Mouse (Mus musculus): Measurements from ENCODE around the gene Prss48. TPM values are rescaled to one million over a fixed set of nuclear protein-coding genes. Genes with fewer than 3 reads are reported as not detected.
A peak's percentile ranks its signal among the peaks of the same experiment; 100 is the strongest.
"Not testable (repeated sequence)": the region's sequence is repeated elsewhere in the genome, so short reads cannot be mapped to it uniquely, and the experiment has no call there.

Gene Prss48
- polyA plus RNA-seq, 1 experiment: not detected

DNA sequence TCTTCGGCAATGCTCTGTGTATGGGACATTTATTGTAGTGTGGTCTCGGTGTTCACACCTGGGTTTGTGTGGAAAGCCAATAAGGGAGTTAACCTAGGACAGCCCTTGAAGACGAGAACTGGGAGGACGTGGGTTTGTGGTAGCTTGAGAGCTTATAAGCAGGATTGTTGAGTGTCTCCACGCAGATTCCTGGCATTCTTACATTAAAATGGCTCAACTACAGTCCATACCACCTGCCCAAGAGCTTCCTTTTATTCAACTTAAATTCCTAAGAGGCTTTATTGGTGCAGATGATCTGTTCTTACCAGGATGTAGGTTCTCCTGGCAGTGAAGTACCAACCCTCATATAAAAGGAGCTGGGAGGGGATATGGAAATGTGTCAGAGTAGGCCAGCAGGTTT, 649 bp upstream of the Prss48 start:
- DNase-seq (ENCODE audit: low spot score): no peak

DNA sequence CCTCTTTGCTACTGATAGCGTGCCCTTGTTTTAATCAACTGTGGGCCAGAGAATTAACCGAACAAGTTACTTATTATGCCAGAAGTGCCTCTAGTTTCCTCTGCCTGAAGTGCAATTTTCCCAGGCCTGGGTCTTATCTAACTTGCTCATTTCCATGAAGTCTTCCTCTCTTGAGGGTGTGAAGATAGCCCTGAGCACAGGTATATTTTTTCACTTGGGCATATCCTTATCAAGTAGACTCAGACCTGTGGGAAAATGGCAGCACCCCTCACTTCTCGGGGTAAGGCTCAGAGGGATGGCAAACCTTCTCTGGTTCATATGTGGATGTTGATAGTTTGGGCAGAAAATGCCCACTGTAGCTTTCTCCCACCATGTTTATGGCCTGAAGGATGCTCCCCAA, 1.0 kb downstream of the Prss48 start:
- no peak for DNase-seq (ENCODE audit: low spot score)

DNA sequence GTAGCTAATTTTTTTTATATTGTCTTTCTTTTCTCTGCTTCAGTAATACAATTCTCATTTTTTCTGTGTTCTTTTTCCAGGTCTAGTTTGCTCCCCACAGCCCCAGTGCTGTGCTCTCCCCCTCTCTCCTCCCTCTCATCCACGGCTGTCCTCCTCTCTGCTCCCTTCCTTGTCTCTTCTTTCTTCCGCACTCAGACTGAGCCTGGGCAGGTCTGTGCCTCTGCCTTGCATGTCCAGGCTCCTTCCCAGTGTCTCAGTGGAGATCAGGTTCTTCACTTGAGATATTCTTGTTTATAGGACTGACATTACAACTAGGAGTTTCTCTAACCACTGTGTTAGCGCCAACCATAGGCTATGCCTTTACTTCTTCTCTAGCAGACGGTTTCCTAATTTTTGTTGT, 7.6 kb downstream of the Prss48 start:
- DNase-seq (ENCODE audit: low spot score): no peak

DNA sequence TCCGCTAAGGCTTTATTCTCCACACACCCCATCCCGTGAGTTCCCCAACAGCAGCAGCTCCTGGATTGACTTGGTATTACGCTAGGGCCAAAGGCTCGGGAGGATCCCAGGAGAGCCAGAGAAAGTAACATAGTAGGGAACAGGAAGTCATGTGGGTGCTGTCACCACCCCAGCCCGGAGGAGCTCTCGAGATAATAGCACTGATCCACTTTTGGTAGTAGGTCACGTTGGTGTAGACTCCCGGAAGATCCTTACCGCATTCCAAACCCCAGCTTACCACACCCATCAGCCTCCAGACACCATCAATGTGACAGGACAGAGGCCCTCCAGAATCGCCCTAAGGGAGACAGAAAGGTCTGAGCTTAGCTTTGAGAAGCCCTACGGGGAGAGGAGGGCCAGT, 8.5 kb downstream of the Prss48 start:
- no peak for DNase-seq (ENCODE audit: low spot score)

DNA sequence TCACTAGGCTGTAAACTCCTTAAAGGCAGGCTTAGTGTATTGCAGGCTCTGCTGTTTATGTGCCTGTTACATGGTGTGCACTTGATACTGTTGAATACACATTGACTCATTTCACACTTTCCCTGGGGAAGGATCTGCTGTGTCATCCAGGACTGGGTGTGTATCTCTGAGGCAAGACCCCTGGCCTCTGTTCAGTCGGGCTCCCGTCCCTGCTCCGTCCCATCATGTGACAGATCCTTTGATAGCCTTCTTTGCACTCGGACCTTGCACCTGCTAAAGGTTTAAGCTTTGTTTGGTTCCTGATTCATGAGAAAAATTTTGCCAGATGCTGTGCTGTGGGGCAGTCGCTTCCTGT, 10.5 kb downstream of the Prss48 start:
- no peak for DNase-seq (ENCODE audit: low spot score)

DNA sequence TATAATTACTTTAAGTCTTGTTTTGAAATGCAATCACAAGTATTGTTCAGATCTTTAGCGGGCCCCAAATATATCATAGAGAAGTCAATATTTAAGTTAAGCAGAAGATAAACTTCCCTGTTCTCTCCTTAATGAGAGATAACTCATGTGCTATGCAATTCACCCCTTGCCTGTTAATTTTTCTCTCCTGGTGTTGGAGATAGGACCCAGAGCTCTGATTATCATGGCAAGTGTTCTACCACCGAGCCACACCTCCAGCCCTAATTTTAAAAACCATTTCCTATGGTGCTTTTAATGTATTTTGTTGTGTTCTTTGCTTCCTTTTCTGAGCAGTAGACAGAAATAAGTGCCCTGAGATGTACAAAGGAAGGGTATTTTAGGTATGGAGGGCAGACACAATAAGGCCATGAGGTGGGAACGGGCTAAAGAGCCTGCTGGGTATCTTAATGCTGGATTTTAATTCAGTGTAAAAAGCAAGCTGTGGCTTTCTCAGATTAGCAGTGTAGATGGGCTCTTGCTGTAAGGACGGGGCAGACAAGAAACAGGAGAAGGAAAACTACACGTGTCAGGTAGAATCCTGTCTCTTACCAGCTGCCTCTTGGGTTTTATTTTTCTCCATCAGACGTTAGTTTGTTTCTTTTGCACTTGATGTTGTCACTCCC, 11.0 kb downstream of the Prss48 start:
- no peak for DNase-seq (ENCODE audit: low spot score)

DNA sequence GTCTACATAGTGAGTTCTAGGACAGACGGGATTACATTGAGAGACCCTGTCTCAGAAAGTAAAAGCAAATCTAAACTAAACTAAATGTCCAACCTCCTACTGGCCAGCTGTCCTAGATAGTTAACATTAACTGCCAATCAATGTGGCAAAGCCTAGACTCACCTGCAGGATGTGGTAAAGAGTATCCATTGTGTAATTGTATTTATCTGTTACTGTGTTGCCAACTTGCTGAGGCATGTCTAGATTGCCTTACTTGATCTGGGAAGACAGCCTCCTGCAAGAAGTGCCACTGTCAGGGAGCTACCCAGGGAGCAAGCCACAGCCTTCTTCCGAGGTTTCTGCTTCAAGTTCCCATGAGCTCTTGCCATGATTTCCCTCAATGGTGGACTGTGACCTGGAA, 15.1 kb downstream of the Prss48 start:
- no peak for DNase-seq (ENCODE audit: low spot score)

DNA sequence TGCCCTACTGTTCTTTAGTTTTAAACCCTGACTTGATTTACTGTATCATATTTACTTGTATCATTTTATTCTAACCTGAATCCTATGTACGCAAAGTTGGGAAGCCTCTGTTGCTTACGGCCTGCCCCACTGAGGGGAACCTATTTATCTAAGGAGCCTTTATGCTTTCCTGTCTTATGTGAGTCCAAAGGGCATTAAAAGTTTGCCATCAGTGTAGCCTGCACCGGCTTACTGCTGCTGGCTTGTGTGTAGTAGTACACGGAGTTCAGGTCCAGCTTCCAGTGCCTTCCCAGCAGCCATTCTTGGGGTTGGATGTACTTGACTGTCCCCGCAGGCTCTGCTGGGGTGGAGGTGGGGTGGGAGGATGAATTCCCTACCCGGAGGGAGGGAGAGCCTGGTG, 17.8 kb downstream of the Prss48 start:
- DNase-seq (ENCODE audit: low spot score): no peak

DNA sequence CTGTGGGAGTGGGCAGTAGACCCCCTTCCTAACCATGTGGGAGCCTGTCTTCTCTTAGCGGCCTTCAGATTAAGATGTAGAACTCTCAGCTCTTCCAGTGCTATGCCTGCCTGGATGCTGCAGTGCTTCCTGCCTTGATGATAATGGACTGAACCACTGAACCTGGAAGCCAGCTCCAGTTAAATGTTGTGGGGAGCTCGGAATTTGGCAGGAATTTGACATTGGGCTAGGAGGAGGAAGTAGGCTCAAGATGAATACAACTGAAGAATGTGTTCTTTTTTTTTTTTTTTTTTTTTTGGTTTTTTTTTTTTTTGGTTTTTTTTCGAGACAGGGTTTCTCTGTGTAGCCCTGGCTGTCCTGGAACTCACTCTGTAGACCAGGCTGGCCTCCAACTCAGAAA, 20.5 kb downstream of the Prss48 start:
- DNase-seq (ENCODE audit: low spot score): not testable (repeated sequence)

DNA sequence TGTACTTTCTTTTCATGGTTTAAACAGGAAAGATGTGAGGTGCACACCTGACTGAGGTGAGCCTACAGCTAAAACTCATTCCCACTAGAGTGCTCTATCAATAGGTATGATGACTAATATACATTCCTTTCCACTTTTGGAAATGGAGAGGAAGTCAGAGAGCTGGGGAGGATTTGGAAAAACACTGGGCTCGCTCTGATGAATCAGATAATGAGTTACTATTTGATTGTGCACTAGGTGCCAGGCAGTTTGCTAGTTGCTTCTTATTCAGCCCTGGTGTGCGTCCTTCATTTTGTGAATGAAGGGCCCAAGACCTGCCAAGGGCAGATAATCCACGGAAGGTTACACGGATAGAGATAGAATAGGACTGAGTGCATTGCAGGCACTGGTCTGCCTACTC, 22.3 kb downstream of the Prss48 start:
- no peak for DNase-seq (ENCODE audit: low spot score)

DNA sequence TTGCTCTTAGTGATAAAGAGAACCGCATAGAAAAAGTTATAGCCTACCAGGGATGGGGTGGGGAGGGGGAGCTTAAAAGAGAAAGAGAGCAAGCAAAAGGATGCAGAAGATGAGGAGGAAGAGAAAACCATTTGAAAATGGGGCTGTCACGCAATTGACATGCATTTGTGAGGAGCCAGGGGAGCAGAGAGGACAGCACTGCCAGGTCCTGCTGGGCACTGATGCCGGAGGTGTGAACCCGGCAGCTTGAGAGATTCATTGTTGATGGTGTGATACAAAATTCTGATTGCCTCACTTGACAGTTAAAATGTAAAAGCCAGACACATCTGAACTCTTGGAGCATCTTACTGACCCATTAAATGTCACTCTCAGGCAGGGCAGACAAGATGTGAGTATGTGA, 27.8 kb downstream of the Prss48 start:
- DNase-seq (ENCODE audit: low spot score): no peak

DNA sequence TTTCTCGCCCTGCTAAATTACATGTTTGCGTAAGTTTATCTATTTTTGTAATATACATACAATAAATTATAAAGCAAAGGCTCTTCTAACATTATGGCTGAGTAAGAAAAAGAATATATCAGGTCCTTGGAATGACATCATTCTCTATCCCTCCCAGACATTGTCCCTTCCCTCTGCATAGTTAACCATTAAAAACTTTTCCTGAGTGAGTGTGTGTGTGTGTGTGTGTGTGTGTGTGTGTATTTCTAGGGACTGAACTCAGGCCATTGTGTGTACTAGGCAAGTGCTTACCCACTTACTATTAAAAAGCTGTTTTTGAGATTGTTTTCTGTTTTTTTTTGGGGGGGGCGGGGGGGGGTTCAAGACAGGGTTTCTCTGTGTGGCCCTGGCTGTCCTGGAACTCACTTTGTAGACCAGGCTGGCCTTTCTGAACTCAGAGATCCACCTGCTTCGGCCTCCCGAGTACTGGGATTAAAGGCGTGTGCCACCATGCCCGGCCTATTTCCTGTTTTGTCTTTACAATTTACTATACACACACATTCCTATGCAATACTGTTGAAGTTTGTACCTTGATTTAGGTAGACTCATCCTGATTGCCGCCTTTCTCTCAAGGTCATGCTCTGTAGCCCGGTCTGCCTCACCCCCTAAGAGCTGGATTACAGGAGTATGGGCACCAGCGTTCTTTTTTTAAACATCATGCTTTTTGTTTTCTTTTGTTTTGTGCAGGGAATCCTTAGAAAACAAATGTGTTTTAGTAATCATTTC, 28.7 kb downstream of the Prss48 start:
- DNase-seq (ENCODE audit: low spot score): no peak

DNA sequence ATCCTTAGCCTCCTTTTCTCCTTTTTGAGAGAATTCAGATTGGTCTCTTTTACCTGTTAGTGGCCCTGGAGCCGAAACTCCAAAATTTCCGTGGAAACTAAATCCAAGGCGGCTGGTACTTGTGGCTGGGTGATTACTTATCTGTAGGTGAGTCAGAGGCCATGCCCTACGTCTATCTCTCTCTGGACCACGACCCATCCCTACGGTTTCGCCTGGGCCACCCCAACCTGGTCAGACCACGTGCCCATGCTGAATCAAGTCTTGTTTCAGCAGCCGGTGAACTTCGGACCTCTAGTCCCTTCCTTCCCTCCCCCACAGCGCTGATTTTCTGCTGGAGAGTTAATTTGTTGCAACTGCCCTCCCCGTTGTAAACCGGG, 30.7 kb downstream of the Prss48 start:
- DNase-seq (ENCODE audit: low spot score): no peak

DNA sequence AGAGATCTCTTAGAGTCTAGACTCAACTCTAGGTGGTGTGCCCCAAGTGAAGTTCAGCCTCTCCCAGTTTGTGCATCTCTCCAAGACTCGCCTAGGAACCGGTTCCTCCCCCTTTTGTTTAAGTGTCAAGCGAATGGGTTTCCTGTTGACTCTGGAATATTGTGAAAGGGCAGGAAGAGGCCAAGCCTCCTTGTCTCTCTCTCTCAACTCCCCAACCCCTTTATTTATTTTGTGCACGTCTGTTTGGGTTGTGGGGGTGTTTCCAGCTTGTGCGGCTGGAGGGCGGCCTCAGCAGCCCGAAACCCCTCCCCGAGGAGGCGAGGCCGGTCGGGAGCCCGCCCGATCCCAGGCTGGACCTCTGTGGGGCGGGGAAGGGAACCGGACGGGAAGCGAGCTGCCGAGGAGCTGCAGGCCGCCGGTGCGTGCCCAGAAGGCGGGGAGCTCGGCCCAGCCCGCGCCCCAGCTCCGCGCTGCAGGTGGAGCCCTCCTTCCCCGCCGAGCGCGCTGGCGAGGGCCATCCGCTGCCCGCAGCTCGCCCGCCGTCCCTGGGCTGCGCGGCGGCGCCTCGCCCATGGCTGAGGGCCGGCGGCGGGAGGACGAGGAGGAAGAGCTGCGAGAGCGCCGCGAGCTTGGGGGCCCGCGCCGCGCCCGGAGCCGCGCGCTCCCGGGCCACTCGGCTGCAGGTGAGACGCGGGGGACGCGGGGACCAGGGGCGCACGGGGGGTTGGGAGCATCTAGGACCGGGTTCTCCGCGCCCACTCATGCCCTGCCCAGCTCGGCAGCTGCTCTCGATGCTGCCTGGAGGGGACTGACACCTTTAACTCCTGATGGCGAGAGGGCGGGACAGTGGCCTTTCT, 31.3 kb downstream of the Prss48 start, which contains the start of gene Sh3d19:
Sh3d19 (plus strand) TSS at position 368 of the 857 bp plus-strand sequence.
- peak; percentile 89 for DNase-seq (ENCODE audit: low spot score)

DNA sequence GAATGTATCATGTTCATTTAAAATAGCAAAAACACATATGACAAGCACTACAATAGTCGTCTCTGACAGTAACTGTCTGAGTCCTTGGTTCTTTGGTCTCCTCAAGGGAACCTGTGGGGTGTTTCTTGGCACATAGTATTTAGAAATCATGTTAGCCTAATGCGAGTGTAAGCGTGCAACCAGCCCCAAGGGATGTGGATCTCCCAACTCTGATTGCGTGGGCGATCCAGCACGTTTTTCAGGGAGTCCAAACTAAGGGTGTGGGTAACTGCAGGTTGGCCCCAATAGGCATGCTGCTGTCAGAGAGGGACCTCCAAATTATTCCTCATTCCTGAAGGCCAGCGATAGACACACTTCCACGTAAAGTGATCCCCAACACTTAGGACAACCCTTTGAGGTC, 33.3 kb downstream of the Prss48 start:
- no peak for DNase-seq (ENCODE audit: low spot score)

DNA sequence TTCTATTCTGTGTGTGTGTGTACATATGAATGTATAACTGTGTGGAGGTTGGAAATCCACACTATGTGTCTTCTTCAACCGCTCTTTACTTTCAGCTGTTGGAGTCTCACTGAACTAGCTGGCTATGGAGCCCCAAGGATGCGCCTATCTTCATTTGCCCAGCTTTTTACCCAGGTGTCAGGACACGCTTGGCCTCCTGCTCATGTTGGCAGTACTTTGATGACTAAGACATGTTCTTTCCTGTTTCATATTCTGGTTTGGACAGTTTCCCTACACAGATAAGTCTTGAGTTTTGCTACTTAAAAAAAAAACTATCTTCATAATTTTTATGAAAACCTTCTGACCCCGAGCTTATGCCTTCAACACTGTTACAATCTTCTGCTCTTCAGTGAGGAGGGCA, 36.8 kb downstream of the Prss48 start:
- DNase-seq (ENCODE audit: low spot score): no peak

DNA sequence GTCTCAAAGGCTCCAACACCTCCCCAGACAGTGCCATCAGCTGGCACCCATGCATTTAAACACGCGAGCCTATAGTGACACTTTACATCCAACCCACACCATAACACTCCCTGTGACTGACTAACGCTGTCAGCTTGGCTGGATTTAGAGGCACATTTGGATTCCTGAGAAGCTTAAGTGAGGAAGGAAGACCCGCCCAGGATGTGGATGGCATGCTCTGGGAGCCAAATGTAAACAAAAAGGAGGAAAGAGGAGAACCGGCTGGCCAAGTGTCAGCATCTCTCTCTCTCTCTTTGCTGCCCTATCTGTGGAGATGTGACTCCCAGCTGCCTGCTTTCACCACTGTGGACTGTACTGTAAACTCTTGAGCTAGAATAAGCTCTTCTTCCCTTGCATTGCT, 41.2 kb downstream of the Prss48 start:
- DNase-seq (ENCODE audit: low spot score): no peak

DNA sequence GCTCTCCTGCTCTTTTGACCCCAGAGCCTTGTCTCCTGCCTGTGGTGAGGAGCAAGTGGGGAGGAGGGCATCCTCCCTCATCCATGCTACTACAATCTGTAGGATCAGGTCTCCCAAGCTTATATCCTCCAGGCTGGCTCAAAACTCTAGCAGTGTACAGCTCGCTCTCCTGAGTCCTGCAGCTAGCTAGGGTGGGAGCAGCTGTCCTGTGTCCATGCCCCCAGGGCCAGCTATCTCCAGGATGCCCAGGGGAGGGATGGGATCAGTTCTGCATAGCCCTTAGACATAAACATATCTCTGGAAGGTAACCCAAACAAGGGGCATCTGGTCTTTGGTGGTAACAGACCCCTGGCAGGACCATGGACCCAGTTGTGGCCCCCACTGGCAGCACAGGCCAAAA, 42.6 kb downstream of the Prss48 start:
- DNase-seq (ENCODE audit: low spot score): no peak

DNA sequence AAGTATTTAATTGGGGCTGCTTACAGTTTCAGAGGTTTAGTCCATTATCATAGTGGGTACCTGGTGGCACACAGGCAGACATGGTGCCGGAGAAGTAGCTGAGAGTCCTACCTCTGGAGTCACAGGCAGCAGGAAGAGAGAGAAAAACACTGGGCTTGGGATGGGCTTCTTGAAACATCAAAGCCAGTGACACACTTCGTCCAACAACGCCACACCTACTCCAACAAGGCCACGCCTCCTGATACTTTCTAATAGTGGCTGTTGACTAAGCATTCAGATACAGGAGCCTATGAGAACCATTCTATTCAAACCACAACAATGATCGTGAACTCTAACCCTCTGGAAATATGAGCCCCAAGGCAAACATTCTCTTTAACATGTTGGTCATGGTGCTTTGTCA, 46.6 kb downstream of the Prss48 start:
- DNase-seq (ENCODE audit: low spot score): no peak

DNA sequence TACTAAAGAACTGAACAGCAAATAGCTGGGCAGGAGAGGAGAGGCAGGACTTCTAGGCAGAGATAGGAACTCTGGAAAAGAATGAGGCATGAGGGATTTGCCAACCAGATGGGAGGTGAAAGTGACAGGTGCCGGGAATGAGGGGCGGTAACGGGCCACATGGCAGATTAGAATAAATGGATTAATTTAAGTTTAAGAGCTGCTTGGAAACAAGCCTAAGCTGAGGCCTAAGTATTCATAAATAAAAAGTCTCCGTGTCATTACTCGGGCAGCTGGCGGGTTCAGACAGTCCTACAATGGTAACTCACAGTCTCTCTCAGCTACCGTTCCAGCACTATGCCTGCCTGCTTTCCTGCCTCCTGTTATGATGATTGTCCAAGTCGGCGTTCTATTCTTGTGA, 47.0 kb downstream of the Prss48 start:
- DNase-seq (ENCODE audit: low spot score): no peak

DNA sequence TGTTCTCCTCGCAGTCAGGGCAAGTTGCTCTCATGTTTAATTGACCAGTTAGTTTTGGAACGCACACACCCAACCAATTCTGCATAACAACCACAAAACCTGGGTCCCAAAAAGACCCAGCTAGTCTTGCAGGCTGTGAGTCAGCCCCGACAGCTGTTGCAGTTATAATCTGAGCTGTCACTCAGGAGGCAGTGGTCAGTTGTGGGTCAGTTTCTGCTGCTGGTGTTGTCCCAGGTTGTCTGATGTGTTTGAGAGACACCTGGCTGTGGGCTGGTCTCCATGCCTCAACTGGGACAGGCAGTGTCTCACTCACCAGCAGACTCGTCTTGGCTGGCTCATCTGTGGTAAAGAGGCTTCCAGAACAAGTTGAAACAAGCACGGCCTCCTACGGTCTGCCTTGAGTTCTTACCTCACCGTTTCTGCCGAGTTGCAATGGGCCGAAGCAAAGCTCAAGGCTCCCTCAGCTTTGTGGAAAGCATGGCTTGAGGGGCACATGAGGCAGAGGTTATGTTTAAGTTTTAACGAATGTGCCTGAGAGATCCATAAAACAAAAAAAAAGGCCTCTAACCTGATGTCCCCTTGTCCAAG, 49.5 kb downstream of the Prss48 start:
- no peak for DNase-seq (ENCODE audit: low spot score)

DNA sequence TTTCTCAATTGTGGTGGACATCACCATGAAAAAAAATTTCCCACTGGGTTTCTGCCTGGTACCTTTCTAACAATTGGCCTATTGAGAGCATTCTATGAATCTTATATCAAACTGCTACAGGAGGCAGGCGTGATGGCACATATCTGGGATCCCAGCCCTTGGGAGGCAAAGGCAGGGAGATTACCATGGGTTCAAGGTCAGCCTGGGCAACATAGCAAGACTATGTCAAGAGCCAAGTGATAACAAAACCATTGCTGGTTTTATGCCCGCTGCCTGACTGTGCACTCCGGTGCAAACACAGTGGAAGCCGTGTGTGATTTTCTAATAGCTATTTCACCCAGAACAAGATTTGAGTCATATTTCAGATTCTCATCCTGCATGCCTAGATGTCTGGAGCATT, 51.4 kb downstream of the Prss48 start:
- no peak for DNase-seq (ENCODE audit: low spot score)
